Mouse (Mus musculus) heart, embryonic 12.5 days (tissue): ENCODE data around the gene Tmc7. TPM values are rescaled to one million over a fixed set of nuclear protein-coding genes. Genes with fewer than 3 reads are reported as not detected.
A peak's percentile ranks its signal among the peaks of the same experiment; 100 is the strongest.

ENCODE experiments used
- ATAC-seq: fragments of 200-750 bp; cut with Nextera tagmentation; 2 replicates; pipeline ENCODE4 v1.8.0; 2017; ENCODE audit warnings: moderate TSS enrichment, moderate library complexity; ENCODE audit not compliant: insufficient number of reproducible peaks, low FRiP score
- H3K27ac ChIP-seq: fragments of 300-500 bp; sonication (generic); 2 replicates; pipeline ENCODE4 v1.5.1; 2016; ENCODE audit warnings: mild to moderate bottlenecking, moderate library complexity; ENCODE audit not compliant: poor library complexity, severe bottlenecking
- H3K27me3 ChIP-seq: fragments of 300-500 bp; sonication (generic); replicated peaks from 2 replicates; pipeline ENCODE4 v1.6.1; 2016; ENCODE audit warnings: mild to moderate bottlenecking, moderate library complexity
- H3K36me3 ChIP-seq: fragments of 300-500 bp; sonication (generic); 2 replicates; pipeline ENCODE4 v1.6.1; 2016; ENCODE audit warnings: mild to moderate bottlenecking, moderate library complexity
- H3K4me1 ChIP-seq: fragments of 300-500 bp; sonication (generic); replicated peaks from 2 replicates; pipeline ENCODE4 v1.6.1; 2016; ENCODE audit warnings: mild to moderate bottlenecking
- H3K4me2 ChIP-seq: fragments of 300-500 bp; sonication (generic); 2 replicates; pipeline ENCODE4 v1.6.1; 2016; ENCODE audit warnings: mild to moderate bottlenecking, moderate library complexity
- H3K4me3 ChIP-seq: fragments of 300-500 bp; sonication (generic); 2 replicates; pipeline ENCODE4 v1.5.1; 2016; ENCODE audit warnings: mild to moderate bottlenecking
- H3K9ac ChIP-seq: fragments of 300-500 bp; sonication (generic); 2 replicates; pipeline ENCODE4 v1.6.1; 2016; ENCODE audit warnings: mild to moderate bottlenecking, moderate library complexity
- H3K9me3 ChIP-seq: fragments of 300-500 bp; sonication (generic); replicated peaks from 2 replicates; pipeline ENCODE4 v1.6.1; 2016; ENCODE audit warnings: mild to moderate bottlenecking, moderate library complexity
- WGBS: fragments of 180-500 bp; shearing (Covaris S2); methylation state at CpG from one replicate; pipeline ENCODE4 v1.1.7; 2016; 5-methylcytosine and 5-hydroxymethylcytosine counted together
- polyA plus RNA-seq: library from polyadenylated mRNA; unstranded; fragments of >200 nt; fragmentation: Nextera tagmentation; extraction: Ambion mirVana; gene quantifications from 2 replicates; pipeline ENCODE4 v1.2.1, GENCODE M21; 2016

Gene Tmc7
- polyA plus RNA-seq, 1 experiment from 2014 or later, result 2.4 TPM

DNA sequence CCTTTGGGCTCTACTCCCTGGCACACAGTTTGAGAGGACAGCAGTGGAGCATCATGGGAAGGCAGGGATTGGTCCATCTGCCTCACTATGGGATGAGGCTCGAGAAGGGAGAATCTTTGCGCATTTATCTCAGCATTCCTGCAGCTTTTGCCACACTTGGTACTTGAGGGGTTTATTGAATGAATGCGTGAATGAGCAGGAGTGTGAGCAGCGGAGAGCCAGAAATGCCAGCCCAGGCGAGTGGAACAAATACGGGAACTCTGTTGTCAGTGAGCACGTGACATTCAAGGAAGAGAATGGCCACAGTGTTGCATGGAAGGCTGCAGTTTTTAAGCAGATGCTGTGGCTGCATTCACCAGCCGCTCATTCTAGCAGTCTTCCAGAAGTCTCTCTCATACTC is 82.2 kb downstream of the Tmc7 start:
- H3K9me3 ChIP-seq, result peaks cover 6% of the 10 kb centered on the region; the same call in 1 of the 2 replicates
- H3K27ac ChIP-seq, result no peak overlapping the region
- H3K4me1 ChIP-seq, result no peaks in the 10 kb centered on the region
- 71% methylated on average over 8 of the region's 8 CpGs for WGBS
- H3K36me3 ChIP-seq, result no peaks in the 10 kb centered on the region
- H3K4me3 ChIP-seq, result no peak overlapping the region
- no peak overlapping the region for H3K4me2 ChIP-seq
- peaks cover 13% of the 10 kb centered on the region for H3K27me3 ChIP-seq
- no peak for ATAC-seq
- H3K9ac ChIP-seq, result no peak overlapping the region

DNA sequence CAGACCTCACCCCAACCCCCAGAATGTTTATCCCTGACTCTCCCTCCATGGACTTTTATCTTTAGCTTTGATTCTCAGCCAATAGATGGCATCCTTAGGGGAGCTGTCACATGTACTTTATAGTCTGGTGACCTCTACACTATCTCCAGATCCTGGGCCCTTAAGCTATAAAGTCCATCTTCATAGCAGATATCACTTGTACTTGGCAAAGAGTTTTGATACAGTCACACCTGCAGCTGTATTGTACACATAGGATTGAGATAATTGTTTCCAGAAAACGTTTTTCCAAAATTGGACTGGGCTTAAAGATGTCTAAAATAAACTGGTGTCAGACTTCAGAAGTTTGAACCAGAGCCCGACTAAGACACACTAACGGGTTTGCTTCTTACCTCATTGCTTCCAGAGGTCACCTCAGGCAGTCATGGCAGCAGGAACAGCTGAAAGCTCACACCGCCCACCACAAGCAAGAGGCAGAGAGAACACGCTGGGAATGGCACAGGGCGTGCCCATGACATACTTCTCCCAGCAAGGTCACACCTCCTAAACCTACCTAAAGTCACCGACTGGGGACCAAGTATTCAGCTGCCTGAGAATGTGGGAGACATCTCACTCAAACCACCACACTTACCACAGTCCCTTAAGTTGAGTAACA is 84.6 kb downstream of the Tmc7 start:
- 65% methylated on average over 7 of the region's 7 CpGs for WGBS
- no peak for ATAC-seq
- peaks cover 14% of the 10 kb centered on the region; the same call in 1 of the 2 replicates for H3K9me3 ChIP-seq

DNA sequence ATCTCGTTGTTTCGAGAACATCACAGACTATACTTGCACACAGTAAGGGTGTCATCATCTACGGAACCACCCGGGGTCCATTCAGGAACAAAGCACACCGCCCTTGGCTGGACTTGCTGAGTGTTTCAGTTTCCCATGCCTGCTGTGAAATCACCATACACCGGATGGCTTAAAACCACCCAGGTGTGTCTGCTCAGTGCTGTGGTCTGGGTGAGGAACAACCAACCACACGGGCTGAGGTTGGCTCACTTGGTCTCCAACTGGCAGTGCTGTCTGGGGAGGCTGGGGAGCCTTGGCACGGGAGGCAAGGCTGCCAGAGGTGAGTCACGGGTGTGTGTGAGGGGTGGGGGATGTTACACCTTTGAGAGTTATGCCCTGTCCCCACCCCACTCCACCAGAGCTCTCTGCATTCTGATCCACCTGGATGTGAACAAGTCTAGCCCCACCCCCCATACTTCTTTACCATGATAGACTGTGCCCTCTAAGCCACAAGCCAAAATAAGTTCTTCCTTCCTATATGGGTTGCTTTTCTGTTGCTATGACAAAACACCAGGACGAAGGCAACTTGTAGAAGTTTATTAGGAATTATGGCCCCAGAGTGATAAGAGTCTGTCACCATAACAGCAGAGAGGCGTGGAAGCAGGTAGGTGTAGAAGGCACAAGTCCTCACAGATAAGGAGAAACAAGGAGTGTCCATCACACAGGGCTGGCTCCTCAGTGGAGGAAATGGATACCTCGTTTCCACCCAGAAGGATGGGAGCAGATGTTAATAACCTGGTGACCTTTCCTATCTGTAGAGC is 85.4 kb downstream of the Tmc7 start:
- Histone ChIP-seq H3K4me1 (no peaks in the 10 kb centered on the region), H3K9ac (no peak overlapping the region), H3K27ac (no peak overlapping the region), H3K4me3 (no peak overlapping the region), H3K9me3 (peaks cover 14% of the 10 kb centered on the region; the same call in 1 of the 2 replicates), H3K27me3 (peaks cover 5% of the 10 kb centered on the region; the same call in 1 of the 2 replicates), H3K4me2 (no peak overlapping the region), H3K36me3 (no peaks in the 10 kb centered on the region)
- ATAC-seq, result no peak
- 71% methylated on average over 12 of the region's 12 CpGs for WGBS

More for the DNA sequence above, 84.6 kb downstream of the Tmc7 start:
- H3K4me2 ChIP-seq, result no peak overlapping the region
- H3K4me3 ChIP-seq, result no peak overlapping the region
- peaks cover 9% of the 10 kb centered on the region for H3K27me3 ChIP-seq
- no peaks in the 10 kb centered on the region for H3K36me3 ChIP-seq
- no peak overlapping the region for H3K9ac ChIP-seq
- no peak overlapping the region for H3K27ac ChIP-seq
- no peaks in the 10 kb centered on the region for H3K4me1 ChIP-seq

DNA sequence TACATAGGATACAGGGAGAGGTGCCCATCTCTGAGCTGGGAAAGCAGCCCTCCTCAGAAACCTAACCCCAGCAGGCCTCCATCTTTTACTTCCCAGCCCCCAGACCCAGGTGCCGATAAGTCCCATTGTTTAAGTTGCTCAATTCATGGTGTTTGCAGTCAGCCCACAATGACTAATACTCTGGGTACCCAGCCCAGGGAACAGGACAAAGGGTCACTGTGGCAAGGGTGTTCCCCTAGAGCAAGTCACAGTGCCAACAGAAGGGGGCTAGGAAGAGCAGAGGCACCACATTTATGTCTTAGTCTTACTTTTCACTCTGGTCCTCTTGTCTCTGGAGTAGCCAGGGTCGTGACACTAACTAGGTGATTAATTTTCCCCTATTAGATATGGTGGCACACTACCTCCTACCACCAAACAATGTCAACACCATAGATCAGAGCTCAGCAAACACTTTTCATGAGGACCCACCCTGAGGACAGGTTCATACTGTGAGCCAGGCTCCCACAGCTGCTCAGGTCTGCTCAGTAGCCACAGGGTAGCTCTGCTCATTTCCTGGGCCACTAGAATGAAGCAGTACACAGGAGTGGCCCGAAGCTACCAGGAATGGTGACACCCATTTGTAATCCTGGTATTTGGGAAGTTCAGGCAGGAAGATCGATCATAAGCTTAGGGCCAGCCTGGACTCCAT is 89.5 kb downstream of the Tmc7 start:
- WGBS, result 68% methylated on average over 4 of the region's 4 CpGs
- H3K4me1 ChIP-seq, result peaks cover 14% of the 10 kb centered on the region
- no peak overlapping the region for H3K27ac ChIP-seq
- peaks cover 6% of the 10 kb centered on the region for H3K27me3 ChIP-seq
- no peak overlapping the region for H3K4me3 ChIP-seq
- H3K4me2 ChIP-seq, result no peak overlapping the region
- H3K9ac ChIP-seq, result no peak overlapping the region
- no peaks in the 10 kb centered on the region for H3K36me3 ChIP-seq
- H3K9me3 ChIP-seq, result peaks cover 14% of the 10 kb centered on the region; the same call in 1 of the 2 replicates
- no peak for ATAC-seq

DNA sequence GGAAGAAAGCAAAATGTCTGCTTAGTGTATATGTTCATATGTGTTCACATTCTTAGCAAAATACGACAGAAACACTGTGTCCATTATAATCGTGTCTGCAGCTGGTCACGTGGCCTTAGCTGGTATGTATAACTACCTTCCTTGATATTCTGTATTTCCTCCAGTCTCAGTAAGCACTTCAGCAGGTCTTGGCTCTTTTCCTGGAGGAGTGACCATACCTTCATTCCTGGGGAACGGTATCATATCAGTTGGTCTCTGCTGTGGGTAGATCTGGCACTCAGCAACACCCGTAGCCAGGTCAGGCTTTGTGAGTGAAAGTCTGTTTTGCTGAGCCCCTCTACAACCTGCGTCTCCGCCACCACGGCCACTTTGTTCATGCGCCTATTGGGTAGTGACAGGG is 90.6 kb downstream of the Tmc7 start:
- no peak for ATAC-seq
- Histone ChIP-seq H3K9ac (no peak overlapping the region), H3K9me3 (peaks cover 14% of the 10 kb centered on the region; the same call in 1 of the 2 replicates), H3K4me1 (peaks cover 25% of the 10 kb centered on the region), H3K27me3 (peaks cover 13% of the 10 kb centered on the region), H3K36me3 (peaks cover 6% of the 10 kb centered on the region; the same call in 1 of the 2 replicates), H3K27ac (no peak overlapping the region), H3K4me2 (no peak overlapping the region), H3K4me3 (no peak overlapping the region)
- WGBS, result 63% methylated on average over 9 of the region's 9 CpGs

DNA sequence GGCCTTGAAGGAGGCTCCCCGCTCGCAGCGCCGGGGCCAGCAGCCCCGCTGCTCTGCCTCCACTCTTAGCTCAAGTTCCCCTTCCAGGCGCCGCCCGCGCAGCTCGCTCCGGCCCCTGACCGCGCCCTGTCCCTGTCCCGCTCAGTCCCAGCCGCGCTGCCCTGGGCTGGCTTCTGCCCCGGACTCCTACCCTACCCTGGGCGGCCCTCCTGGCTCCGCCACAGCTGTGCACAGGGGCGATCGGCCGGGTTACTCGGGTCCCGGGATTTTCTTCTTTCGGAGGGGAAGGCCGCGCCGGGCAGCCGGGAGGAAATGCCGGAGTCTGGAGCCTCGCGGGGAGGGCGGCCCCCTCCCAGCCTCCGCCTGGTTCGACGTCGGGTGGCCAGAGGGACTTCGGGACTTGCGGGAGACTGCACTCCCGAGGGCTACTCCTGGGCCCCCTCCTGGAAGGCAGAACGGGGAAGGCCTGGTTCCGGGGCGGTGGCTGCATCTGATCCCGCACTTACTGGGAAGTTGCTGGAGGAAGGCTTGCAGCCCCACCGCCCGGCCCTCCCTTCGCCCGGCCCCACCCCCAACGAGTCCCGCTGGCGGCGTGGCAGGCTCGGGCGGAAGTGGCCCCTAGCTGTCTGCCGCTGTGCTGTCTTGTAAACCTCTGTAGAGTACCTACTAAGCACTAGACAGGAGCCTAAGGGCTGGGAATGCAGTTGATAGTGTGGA is 92.9 kb downstream of the Tmc7 start, which contains the start of gene Itpripl2:
Gene Itpripl2, minus strand, starts transcription at position 545 of the 717 bp plus-strand sequence.
- H3K36me3 ChIP-seq, result peaks cover 6% of the 10 kb centered on the region; the same call in 1 of the 2 replicates
- H3K27ac ChIP-seq, result peak within 1 kb of the TSS; percentile 67
- H3K4me1 ChIP-seq, result peaks cover 37% of the 10 kb centered on the region
- peak within 1 kb of the TSS; percentile 70 for H3K4me3 ChIP-seq
- WGBS, result under 1% methylated on average over 54 of the region's 55 CpGs
- H3K27me3 ChIP-seq, result peaks cover 13% of the 10 kb centered on the region
- ATAC-seq, result peak; percentile 76
- peak within 1 kb of the TSS; percentile 72 for H3K4me2 ChIP-seq
- H3K9ac ChIP-seq, result peak within 1 kb of the TSS; percentile 86
- no peaks in the 10 kb centered on the region for H3K9me3 ChIP-seq

DNA sequence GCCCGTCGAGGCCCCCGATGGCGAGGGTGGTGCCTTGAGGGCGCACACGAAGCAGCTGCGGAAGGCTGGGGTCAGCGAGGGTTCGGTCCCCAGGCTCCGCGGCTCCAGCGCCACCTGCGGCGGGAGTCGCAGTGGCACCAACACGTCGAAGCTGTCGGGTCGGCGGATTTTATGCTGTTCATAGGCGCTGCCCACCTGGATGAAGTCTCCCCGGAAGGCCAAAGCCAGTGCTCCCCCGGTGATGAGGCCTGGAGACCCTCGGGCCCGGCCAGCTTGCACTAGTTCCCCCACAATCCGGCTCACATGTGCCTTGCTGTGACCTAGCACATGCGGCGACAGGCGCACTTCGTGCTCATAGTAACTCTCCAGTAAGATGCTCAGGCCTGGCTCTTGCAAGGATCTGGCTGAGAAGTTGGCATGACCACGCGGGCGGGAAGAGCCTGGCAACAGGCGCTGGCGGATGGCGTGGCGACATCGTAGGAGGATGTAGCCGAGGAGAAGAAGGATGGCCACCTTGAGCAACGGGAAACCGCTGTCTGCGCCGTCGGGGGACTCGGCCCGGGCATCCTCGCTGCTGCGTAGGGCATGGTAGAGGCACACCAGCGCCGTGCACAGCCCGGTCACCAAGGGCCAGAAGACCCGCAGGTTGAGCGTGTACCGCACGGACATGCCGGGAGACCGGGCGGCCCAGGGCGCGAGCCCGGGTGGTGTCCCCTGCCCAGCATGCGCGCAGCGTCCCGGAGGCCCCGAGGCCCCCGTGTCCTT is 93.7 kb downstream of the Tmc7 start:
- Histone ChIP-seq H3K36me3 (peaks cover 7% of the 10 kb centered on the region; the same call in 1 of the 2 replicates), H3K27ac (peak overlapping the region; percentile 67), H3K9ac (peak overlapping the region; percentile 86), H3K9me3 (no peaks in the 10 kb centered on the region), H3K27me3 (peaks cover 13% of the 10 kb centered on the region), H3K4me3 (peak overlapping the region; percentile 70), H3K4me1 (peaks cover 38% of the 10 kb centered on the region), H3K4me2 (peak overlapping the region; percentile 72)
- peak; percentile 62 for ATAC-seq
- WGBS, result 5% methylated on average over 67 of the region's 67 CpGs

DNA sequence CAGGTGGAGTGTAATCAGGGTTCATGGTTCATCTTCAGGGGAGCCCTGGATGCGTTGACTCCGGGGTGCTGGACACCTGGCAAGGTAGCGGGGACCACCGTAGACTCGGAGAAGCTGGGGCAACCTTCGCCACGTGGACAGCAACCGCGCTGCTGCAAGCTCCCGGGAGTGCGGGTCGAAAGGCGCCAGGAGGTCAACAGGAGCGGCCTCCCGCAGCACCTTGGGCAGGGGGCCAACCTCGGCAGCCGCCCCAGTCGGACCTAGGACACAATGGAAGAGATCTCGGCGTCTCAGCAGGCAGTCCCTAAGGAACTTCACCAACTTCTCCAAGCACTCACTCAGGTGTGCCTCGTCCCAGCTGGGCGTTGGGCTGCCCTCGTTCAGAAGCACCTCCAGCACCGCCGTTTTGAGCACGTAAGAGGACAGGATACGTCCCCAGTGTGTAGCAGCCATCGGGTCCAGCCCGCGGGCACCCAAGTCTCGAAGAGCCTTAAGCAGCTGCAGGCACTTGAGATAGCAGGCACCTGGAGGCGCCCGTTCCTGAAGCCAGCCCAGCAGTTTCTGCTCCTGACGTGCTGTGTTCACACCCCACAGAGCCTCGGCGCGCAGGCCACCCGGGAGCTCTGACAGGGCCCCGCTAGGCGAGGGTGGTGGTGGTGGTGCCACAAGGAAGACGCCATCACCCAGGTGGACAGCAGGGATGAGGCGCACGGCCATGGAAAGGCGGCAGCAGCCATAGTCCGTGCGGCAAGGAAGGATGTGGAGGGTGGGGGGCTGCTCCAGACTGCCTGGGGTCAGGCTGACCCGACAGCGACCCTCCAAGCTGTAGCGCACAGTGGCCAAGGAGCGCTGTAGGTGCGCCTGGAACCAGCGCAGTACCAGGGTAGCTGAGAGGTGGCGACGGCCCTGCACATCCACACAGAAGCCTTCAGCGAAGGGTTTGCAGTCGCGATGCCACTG is 94.5 kb downstream of the Tmc7 start:
- ATAC-seq, result no peak
- WGBS, result 27% methylated on average over 57 of the region's 57 CpGs
- Histone ChIP-seq H3K36me3 (peaks cover 10% of the 10 kb centered on the region; the same call in 1 of the 2 replicates), H3K27ac (no peak overlapping the region), H3K9me3 (no peaks in the 10 kb centered on the region), H3K4me1 (peaks cover 41% of the 10 kb centered on the region), H3K27me3 (peaks cover 13% of the 10 kb centered on the region), H3K9ac (peak overlapping the region; percentile 86; the same call in 1 of the 2 replicates), H3K4me2 (peak overlapping the region; percentile 72), H3K4me3 (peak overlapping the region; percentile 70)

DNA sequence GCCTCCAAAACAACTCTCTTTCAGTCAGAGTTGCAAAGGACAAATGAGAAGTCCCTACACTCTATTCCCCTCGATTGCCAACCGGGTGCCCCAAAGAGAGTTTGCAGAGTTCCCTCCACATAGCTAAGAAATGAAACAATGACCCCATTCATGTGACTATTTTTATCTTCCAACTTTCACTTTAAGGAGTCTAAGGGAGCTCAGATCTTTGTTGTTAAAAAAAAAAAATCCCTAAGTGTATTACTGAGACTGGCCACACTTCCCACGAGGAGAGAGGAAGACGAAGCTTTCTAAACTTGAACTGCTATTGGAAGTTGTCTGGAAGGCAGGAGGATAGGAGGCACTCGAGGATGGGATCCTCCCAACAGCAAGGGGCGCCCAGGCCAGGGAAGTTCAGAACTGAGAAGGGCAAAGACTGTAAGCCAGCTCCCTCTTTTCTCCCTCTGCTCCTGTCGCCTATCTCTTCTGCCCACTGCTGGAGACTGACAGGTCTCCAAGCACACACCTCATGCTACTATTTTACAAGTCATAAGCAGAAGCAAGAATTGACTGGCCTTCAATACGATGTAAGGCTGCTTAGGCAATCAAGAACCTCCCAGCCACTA is 96.4 kb downstream of the Tmc7 start:
- Histone ChIP-seq H3K4me2 (peak overlapping the region; percentile 72), H3K27ac (0 out of 2 replicates have a peak overlapping the region, but pooled peaks have one; percentile 3), H3K4me3 (0 out of 2 replicates have a peak overlapping the region, but pooled peaks have one; percentile 10), H3K4me1 (peaks cover 41% of the 10 kb centered on the region), H3K9ac (peak overlapping the region; percentile 42), H3K9me3 (no peaks in the 10 kb centered on the region), H3K36me3 (peaks cover 15% of the 10 kb centered on the region; the same call in 1 of the 2 replicates), H3K27me3 (peaks cover 13% of the 10 kb centered on the region)
- no peak for ATAC-seq
- WGBS, result 28% methylated on average over 8 of the region's 8 CpGs
